Mouse (Mus musculus) layer of hippocampus, postnatal 14 days (tissue): ENCODE results near the gene Akap8l. TPM values are rescaled to one million over a fixed set of nuclear protein-coding genes. Genes with fewer than 3 reads are reported as not detected.

ENCODE experiments used
- DNase-seq, 2 experiments: peaks; one replicate each; pipeline ENCODE4 v3.0.0; 2021 to 2022; ENCODE audit warnings: low spot score in 2 of 2, mixed read lengths in 1 of 2
- total RNA-seq, 2 experiments: library from RNA; stranded (reverse); gene quantifications; 2 replicates each; pipeline ENCODE4 v1.2.3; 2021

Gene Akap8l
- total RNA-seq, 2 experiments from 2014 or later, result 134 to 157 TPM

GRCm38 (mm10) chr17:32320597-32321389 lies 29.6 kb downstream of the Akap8l start, which contains the start of gene Akap8:
Gene Akap8, minus strand, starts transcription at chr17:32321238.
- peak; percentile 97 to 99 for DNase-seq

- DNase-seq, result no peak
Measured at GRCm38 (mm10) chr17:32319950-32320349, 30.5 kb downstream of the Akap8l start.

- no peak for DNase-seq
Measured at GRCm38 (mm10) chr17:32317708-32318107, 32.7 kb downstream of the Akap8l start.

GRCm38 (mm10) chr17:32317032-32317431 lies 33.4 kb downstream of the Akap8l start:
- DNase-seq, result no peak

- DNase-seq, result no peak
Measured at GRCm38 (mm10) chr17:32315560-32315959, 34.8 kb downstream of the Akap8l start.

- no peak for DNase-seq
Measured at GRCm38 (mm10) chr17:32313892-32314291, 36.5 kb downstream of the Akap8l start.

GRCm38 (mm10) chr17:32312801-32313200 lies 37.6 kb downstream of the Akap8l start:
- DNase-seq, result no peak

- no peak for DNase-seq
Measured at GRCm38 (mm10) chr17:32307963-32308362, 42.4 kb downstream of the Akap8l start.

GRCm38 (mm10) chr17:32298125-32298524 lies 52.3 kb downstream of the Akap8l start:
- no peak for DNase-seq

- DNase-seq, result no peak
Measured at GRCm38 (mm10) chr17:32295901-32296300, 54.5 kb downstream of the Akap8l start.

- no peak for DNase-seq
Measured at GRCm38 (mm10) chr17:32295160-32295559, 55.2 kb downstream of the Akap8l start.

GRCm38 (mm10) chr17:32285138-32285670 lies 65.2 kb downstream of the Akap8l start:
- no peak for DNase-seq

- DNase-seq, result peak; percentile 91 to 92
Measured at GRCm38 (mm10) chr17:32284262-32285137, 65.9 kb downstream of the Akap8l start, which contains the start of gene Brd4. Gene Brd4, minus strand, starts transcription at chr17:32284722.

GRCm38 (mm10) chr17:32283771-32284221 lies 66.6 kb downstream of the Akap8l start:
- peak; percentile 36 to 40 for DNase-seq

- no peak for DNase-seq
Measured at GRCm38 (mm10) chr17:32283341-32283740, 67.1 kb downstream of the Akap8l start.

GRCm38 (mm10) chr17:32281611-32282310 lies 68.6 kb downstream of the Akap8l start:
- no peak for DNase-seq

- DNase-seq, result no peak
Measured at GRCm38 (mm10) chr17:32281126-32281525, 69.3 kb downstream of the Akap8l start.

- DNase-seq, result no peak
Measured at GRCm38 (mm10) chr17:32280575-32280974, 69.8 kb downstream of the Akap8l start.

GRCm38 (mm10) chr17:32277201-32277600 lies 73.2 kb downstream of the Akap8l start:
- DNase-seq, result no peak

- DNase-seq, result no peak
Measured at GRCm38 (mm10) chr17:32275568-32275967, 74.8 kb downstream of the Akap8l start.
